Comparison of ENCODE assay signal across 11 mouse cellular contexts in the genomic region with DNA sequence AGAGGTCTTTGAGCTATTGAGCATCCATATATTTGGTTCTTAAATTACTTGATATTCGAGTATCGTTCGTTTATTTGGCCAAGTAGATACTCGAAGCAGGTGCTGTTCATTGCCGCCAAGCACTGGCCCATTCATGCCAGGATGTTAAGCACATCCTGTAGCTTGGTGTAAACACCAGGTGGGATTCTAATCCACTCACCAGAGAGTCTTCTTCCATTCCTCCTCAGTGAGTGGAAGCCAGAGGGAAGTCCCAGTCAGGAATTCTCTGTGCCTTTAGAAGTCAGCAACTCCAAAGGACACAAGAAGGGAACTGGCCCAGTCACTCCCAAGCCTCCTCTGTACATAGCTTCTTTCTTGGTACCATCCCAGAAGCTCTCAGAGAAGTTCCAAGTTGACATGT. TPM values are rescaled to one million over a fixed set of nuclear protein-coding genes. Genes with fewer than 3 reads are reported as not detected.
DNase-seq lines count a peak whose midpoint lies in the region; ATAC-seq and TF ChIP-seq lines count a peak whose summit lies in the region.
"Had no signal": no experiment of that assay in that cellular context is flagged by ENCODE, and none has a peak within 500 bp of the region (broad histone marks: within the 10 kb centered on the region; RNA-seq: fewer than 3 reads in every experiment).

A gene (plus strand): TSS at position 234 of the 400 bp plus-strand sequence.

- no peak for ATAC-seq in lung, postnatal 0 days

- intact Hi-C loops in heart, postnatal 25 days (cut with DNase I): loop anchor here (5.0 kb wide), 4 partner anchors 111 to 241 kb away; a partner anchor contains a TSS
- intact Hi-C loops in heart, postnatal 10 days (cut with DNase I): loop anchor here (5.0 to 10.0 kb wide), 3 partner anchors 106 to 149 kb away; a partner anchor contains a TSS

- no peak for TF ChIP-seq POLR2A in olfactory bulb, adult 2 months (IDR thresholded peaks at IDR 0.05; ENCODE audit: insufficient read depth, low read depth, low read length)

- TF ChIP-seq CTCF in lung, postnatal 0 days (IDR thresholded peaks at IDR 0.05): no peak
- TF ChIP-seq CTCF in olfactory bulb, adult 2 months (IDR thresholded peaks at IDR 0.05; ENCODE audit: insufficient read depth, low read depth, low read length): no peak

- TF ChIP-seq EP300 in lung, postnatal 0 days (IDR thresholded peaks at IDR 0.05): no peak

- H3K9ac ChIP-seq in lung, postnatal 0 days (replicated peaks; ENCODE audit: low read depth): no peak within 1 kb of the TSS
- H3K9ac ChIP-seq: embryonic facial prominence, embryonic 15.5 days had no signal

- peak; percentile 96 for DNase-seq in heart, adult 11 months
- DNase-seq in heart, postnatal 25 days (ENCODE audit: low spot score): no peak
- no peak for DNase-seq in lung, postnatal 0 days (ENCODE audit: low spot score)
- DNase-seq in lung, postnatal 25 days (ENCODE audit: low spot score): no peak
- DNase-seq in heart, postnatal 10 days: peak; percentile 35 to 41
- DNase-seq in spleen, adult 12 weeks (ENCODE audit: low spot score): no peak
- no peak for DNase-seq in adrenal gland, postnatal 10 days
- DNase-seq: layer of hippocampus, adult 9-11 months; right cerebral cortex, postnatal 14 days had no signal

- 64% methylated on average over 5 of the region's 5 CpGs for WGBS in lung, postnatal 0 days
- WGBS in olfactory bulb, adult 2 months: 80% methylated on average over 5 of the region's 5 CpGs

- H3K36me3 ChIP-seq in lung, postnatal 0 days (ENCODE audit: insufficient read depth, low read length): no peaks in the 10 kb centered on the region
- H3K36me3 ChIP-seq: embryonic facial prominence, embryonic 15.5 days had no signal

- peak within 1 kb of the TSS; percentile 40; the same call in 1 of the 2 replicates for H3K27ac ChIP-seq in lung, postnatal 0 days (ENCODE audit: low read length)
- H3K27ac ChIP-seq in olfactory bulb, adult 2 months (ENCODE audit: insufficient read depth, low read depth, low read length): peak within 1 kb of the TSS; percentile 15; the same call in 1 of the 2 replicates
- H3K27ac ChIP-seq: embryonic facial prominence, embryonic 15.5 days had no signal

- no peak within 1 kb of the TSS for H3K4me3 ChIP-seq in lung, postnatal 0 days (ENCODE audit: low read depth, low read length)
- no peak within 1 kb of the TSS for H3K4me3 ChIP-seq in olfactory bulb, adult 2 months (ENCODE audit: insufficient read depth, low read depth, low read length)
- H3K4me3 ChIP-seq: embryonic facial prominence, embryonic 15.5 days had no signal

- H3K4me1 ChIP-seq in lung, postnatal 0 days (ENCODE audit: insufficient read depth, low read depth, low read length): no peaks in the 10 kb centered on the region; the same call in 1 of the 2 replicates
- no peaks in the 10 kb centered on the region for H3K4me1 ChIP-seq in olfactory bulb, adult 2 months (ENCODE audit: control insufficient read depth, insufficient read depth, low read length)

- no peak within 1 kb of the TSS for H3K4me2 ChIP-seq in lung, postnatal 0 days (replicated peaks; ENCODE audit: low read depth, low read length)
- H3K4me2 ChIP-seq: embryonic facial prominence, embryonic 15.5 days had no signal

- no peaks in the 10 kb centered on the region for H3K9me3 ChIP-seq in lung, postnatal 0 days (ENCODE audit: low read length)
- H3K9me3 ChIP-seq: embryonic facial prominence, embryonic 15.5 days had no signal

- H3K27me3 ChIP-seq in lung, postnatal 0 days (replicated peaks; ENCODE audit: insufficient read depth, low read length): no peaks in the 10 kb centered on the region
- H3K27me3 ChIP-seq: embryonic facial prominence, embryonic 15.5 days had no signal

RNA-seq across cellular contexts. Expression of the gene that starts here (rescaled TPM):
- total RNA-seq in heart, postnatal 25 days (2021): 10 to 100 TPM in 1 of 2 experiments, 1 to 10 TPM in 1; 8.7 to 10.2 TPM
- 0.12 and 0.19 TPM in 2 replicates for polyA plus RNA-seq in lung, postnatal 0 days (2015; fragmentation: Nextera tagmentation; extraction: Ambion mirVana)
- total RNA-seq in heart, postnatal 10 days (2021): 1 to 10 TPM; 2.4 to 2.7 TPM
- not detected in 2 replicates for polyA plus RNA-seq in olfactory bulb, adult 2 months (2012; ENCODE audit: insufficient read depth, insufficient read length, low replicate concordance, missing spikeins)
- total RNA-seq in adrenal gland, postnatal 10 days (2021): 1 to 10 TPM; 1.2 TPM

Comparison
In these comparisons a context has a peak if more than half of its experiments do, and no peak if none do; other contexts are left out.
1. RNA of the gene that starts here (polyA plus RNA-seq): not detected in olfactory bulb, adult 2 months; 0.12 to 0.19 TPM in lung, postnatal 0 days; every median in the first group is over 10 times any median in the second.
2. DNase-seq: peak in heart, adult 11 months (single experiment) and heart, postnatal 10 days (2 of 2); none in heart, postnatal 25 days (single experiment), lung, postnatal 0 days (single experiment), lung, postnatal 25 days (single experiment), spleen, adult 12 weeks (single experiment) and adrenal gland, postnatal 10 days (single experiment).